Mouse (Mus musculus) large intestine, adult 2 months (tissue): Measurements from ENCODE around the gene Pla2g15. TPM values are rescaled to one million over a fixed set of nuclear protein-coding genes. Genes with fewer than 3 reads are reported as not detected.

ENCODE experiments used
- DNase-seq: peaks from one replicate; pipeline ENCODE4 v3.0.0-alpha.2; 2012; ENCODE audit warnings: low read depth, low spot score
- WGBS: fragments of 180-500 bp; shearing (Covaris S2); methylation state at CpG from one replicate; pipeline ENCODE4 v1.1.7; 2018; 5-methylcytosine and 5-hydroxymethylcytosine counted together
- polyA plus RNA-seq: library from polyadenylated mRNA; depleted of rRNA; stranded (reverse); fragments of >200 nt; gene quantifications from 2 replicates; pipeline ENCODE4 v1.2.3, GENCODE M21; 2012; rRNA removed

Gene Pla2g15
- polyA plus RNA-seq, result 4.5 TPM in 2 replicates

- no peak for DNase-seq
- WGBS, result under 1% methylated on average over 38 of the region's 38 CpGs
Measured at GRCm38 (mm10) chr8:106149801-106150652, at the start of gene Pla2g15. TSS of gene Pla2g15 (plus strand) at chr8:106150399.

GRCm38 (mm10) chr8:106102321-106102720 lies 47.9 kb upstream of the Pla2g15 start:
- WGBS, result 81% methylated on average over 4 of the region's 4 CpGs
- no peak for DNase-seq

- WGBS, result 42% methylated on average over 2 of the region's 2 CpGs
- no peak for DNase-seq
Measured at GRCm38 (mm10) chr8:106103888-106104287, 46.3 kb upstream of the Pla2g15 start.

- DNase-seq, result no peak
Measured at GRCm38 (mm10) chr8:106106193-106106592, 44.0 kb upstream of the Pla2g15 start.

GRCm38 (mm10) chr8:106108080-106108479 lies 42.1 kb upstream of the Pla2g15 start:
- DNase-seq, result no peak
- WGBS, result 96% methylated on average over 4 of the region's 4 CpGs

More at GRCm38 (mm10) chr8:106106193-106106592, 44.0 kb upstream of the Pla2g15 start:
- 74% methylated on average over 1 of the region's 1 CpGs for WGBS

GRCm38 (mm10) chr8:106108729-106109128 lies 41.5 kb upstream of the Pla2g15 start:
- 96% methylated on average over 3 of the region's 3 CpGs for whole genome bisulfite sequencing
- no peak for DNase-seq

GRCm38 (mm10) chr8:106112041-106112440 lies 38.2 kb upstream of the Pla2g15 start:
- 91% methylated on average over 2 of the region's 2 CpGs for WGBS
- DNase-seq, result no peak

- no peak for DNase-seq
- WGBS, result 97% methylated on average over 1 of the region's 1 CpGs
Measured at GRCm38 (mm10) chr8:106112514-106112913, 37.7 kb upstream of the Pla2g15 start.

- WGBS, result 99% methylated on average over 3 of the region's 3 CpGs
- DNase-seq, result no peak
Measured at GRCm38 (mm10) chr8:106115897-106116296, 34.3 kb upstream of the Pla2g15 start.

- DNase-seq, result no peak
- WGBS, result 78% methylated on average over 3 of the region's 3 CpGs
Measured at GRCm38 (mm10) chr8:106123443-106123842, 26.8 kb upstream of the Pla2g15 start.

GRCm38 (mm10) chr8:106126055-106126454 lies 24.1 kb upstream of the Pla2g15 start:
- WGBS, result 100% methylated on average over 1 of the region's 1 CpGs
- DNase-seq, result no peak

- DNase-seq, result no peak
- 59% methylated on average over 3 of the region's 3 CpGs for WGBS
Measured at GRCm38 (mm10) chr8:106127054-106127453, 23.1 kb upstream of the Pla2g15 start.

GRCm38 (mm10) chr8:106127882-106128410 lies 22.3 kb upstream of the Pla2g15 start:
- WGBS, result 82% methylated on average over 10 of the region's 10 CpGs
- no peak for DNase-seq

GRCm38 (mm10) chr8:106129232-106129930 lies 20.8 kb upstream of the Pla2g15 start:
- DNase-seq, result no peak

- WGBS, result 42% methylated on average over 2 of the region's 2 CpGs
- DNase-seq, result no peak
Measured at GRCm38 (mm10) chr8:106129997-106130396, 20.2 kb upstream of the Pla2g15 start.

GRCm38 (mm10) chr8:106130505-106130904 lies 19.7 kb upstream of the Pla2g15 start:
- 69% methylated on average over 2 of the region's 2 CpGs for WGBS

GRCm38 (mm10) chr8:106131021-106131420 lies 19.2 kb upstream of the Pla2g15 start:
- DNase-seq, result no peak
- 87% methylated on average over 4 of the region's 4 CpGs for WGBS

More at GRCm38 (mm10) chr8:106130505-106130904, 19.7 kb upstream of the Pla2g15 start:
- DNase-seq, result no peak

- WGBS, result 80% methylated on average over 7 of the region's 7 CpGs
- no peak for DNase-seq
Measured at GRCm38 (mm10) chr8:106131488-106132222, 18.5 kb upstream of the Pla2g15 start.

GRCm38 (mm10) chr8:106132356-106132755 lies 17.8 kb upstream of the Pla2g15 start:
- 94% methylated on average over 11 of the region's 11 CpGs for WGBS
- DNase-seq, result no peak

- 24% methylated on average over 13 of the region's 13 CpGs for WGBS
- DNase-seq, result no peak
Measured at GRCm38 (mm10) chr8:106133526-106133925, 16.7 kb upstream of the Pla2g15 start.
